Mouse (Mus musculus) c-Kit-positive CD71-negative TER-119-negative erythroid progenitor cells, embryonic 14.5 days (primary cell): ENCODE data around the gene Phyhd1.

Source experiments
- DNase-seq: peaks from one replicate; pipeline ENCODE4 v3.0.0-alpha.2; 2013; ENCODE audit warnings: low read depth

Gene Phyhd1

DNA sequence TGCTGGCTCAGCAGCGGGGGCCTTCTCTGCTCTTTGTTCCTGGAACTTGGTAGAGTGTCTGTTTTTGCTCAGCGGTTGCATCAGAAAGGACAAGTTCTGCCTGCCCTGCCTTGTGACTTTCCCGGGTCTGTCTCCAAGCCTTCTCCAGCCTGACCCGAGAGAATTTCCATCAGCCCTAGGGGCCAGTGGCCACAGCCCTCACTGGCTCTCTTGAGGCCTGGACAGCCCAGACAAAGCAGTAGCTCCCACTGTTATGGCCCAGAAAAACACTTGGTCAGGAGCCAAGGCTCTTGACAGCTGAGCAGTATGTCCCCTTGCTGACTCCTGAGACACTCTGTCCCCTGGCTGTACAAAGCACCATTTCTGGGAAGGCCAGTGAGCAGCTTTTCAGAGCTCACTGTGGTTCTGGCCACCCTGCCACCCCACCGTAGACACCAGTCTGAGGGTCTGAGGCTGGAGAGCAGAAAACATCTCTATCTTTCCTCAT is at the start of gene Phyhd1:
Gene Phyhd1, plus strand, starts transcription at position 437 of the 487 bp plus-strand sequence.
- no peak for DNase-seq

DNA sequence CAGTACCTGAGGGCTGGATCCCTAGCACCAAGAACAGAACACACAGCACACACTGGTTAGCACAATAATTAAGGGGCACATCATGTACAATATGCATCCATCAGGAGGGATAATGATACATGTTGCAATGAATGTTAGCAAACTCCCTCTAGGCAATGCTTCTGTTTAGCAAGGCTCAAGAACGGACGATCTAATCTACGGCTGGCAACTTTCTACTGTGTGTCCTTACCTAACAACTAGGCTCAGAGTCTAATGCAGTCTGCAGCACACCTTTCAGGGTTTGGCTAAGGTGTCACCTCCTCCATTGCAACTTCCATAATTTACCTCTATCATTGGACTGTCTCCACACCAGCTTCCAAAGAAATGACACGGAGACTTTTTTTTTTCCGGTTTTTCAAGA is 49.7 kb upstream of the Phyhd1 start:
- DNase-seq = no peak

DNA sequence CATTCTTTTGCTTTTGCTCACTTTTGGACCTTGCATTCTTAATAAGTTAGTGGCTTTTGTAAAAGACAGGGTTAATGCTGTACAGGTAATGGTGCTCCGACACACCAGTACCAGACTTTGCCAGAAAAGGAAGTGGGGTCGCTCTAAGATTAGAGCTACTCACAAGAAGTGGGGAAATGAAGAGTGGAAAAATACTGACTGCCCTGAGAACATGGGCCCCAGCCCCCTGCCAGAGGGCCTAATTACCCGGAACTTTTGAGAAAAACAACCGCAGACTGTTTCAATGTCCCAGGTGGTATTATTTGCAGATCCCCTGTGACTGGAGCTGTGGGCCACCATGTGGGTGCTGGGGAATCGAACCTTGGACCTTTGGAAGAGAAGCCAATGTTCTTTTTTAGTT is 30.4 kb upstream of the Phyhd1 start:
- no peak for DNase-seq

DNA sequence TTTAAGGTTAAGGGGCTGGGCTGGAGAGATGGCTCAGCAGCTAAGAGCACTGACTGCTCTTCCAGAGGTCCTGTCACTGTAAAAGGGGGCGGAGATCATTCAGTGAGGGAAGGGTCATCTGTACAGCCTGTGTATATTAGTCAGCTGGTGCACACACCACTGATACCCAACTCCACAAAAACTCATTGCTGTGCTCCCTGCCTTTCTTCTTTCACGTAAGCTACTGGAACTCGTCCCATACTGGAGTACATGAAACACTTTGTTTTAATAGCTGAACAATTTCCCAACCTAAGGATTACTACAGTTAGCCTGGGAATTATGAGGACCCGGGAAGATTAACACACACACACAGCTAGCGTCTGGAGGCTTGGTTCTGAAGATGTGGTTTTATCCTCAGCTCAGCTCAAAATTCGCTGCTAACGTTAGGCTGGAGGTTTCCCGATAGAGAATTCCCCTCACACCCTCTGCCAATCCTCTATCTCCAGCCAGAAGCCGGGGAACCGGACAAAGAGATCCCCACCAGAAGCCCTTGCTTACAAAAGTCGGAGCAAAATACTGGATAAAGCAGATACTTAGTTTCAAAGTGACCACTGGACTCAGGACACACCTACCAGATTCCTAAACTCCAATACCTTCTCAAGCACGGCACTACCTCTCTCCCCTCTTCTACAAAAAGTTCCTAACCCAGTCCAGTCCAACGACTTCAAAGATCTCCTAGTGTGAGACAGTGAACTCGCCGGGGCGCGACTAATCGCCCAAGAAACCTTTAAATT is 29.4 kb upstream of the Phyhd1 start:
- no peak for DNase-seq

DNA sequence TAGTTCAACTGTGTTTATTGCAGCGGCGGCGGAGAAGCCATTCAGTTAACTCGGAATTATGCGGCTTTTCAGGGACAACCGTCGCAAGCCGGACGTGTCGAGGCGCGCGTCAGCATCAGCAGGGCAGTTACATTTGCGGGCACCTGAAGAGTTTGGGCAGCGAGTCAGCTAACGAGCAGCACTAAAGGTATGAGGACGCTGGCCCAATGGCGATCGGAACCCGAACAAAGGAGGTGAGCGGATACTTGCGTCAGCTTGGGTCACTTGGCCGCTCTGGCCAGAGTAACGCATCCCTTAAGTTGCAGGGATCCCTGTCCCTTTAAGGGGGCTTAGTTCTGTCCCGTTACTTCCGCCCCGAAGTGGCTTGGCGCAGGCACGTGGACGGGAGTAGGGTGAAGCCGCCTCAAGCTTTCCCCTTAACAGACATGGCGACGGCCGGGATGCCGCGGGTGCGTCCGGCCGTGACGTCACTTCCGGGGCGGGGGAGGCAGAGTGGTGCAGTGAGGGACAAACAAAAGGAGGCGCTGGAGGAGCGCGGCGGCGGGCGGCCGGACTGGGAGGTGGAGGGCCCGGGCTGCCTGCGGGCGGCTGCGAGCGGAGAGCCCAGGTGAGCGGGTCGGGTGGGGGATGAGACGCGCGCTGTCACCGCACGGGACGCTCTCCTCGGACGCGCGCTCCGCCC is 28.7 kb upstream of the Phyhd1 start, which contains the start of gene Lrrc8a:
Gene Lrrc8a, plus strand, starts transcription at position 517 of the 682 bp plus-strand sequence.
- DNase-seq = peak; percentile 98

DNA sequence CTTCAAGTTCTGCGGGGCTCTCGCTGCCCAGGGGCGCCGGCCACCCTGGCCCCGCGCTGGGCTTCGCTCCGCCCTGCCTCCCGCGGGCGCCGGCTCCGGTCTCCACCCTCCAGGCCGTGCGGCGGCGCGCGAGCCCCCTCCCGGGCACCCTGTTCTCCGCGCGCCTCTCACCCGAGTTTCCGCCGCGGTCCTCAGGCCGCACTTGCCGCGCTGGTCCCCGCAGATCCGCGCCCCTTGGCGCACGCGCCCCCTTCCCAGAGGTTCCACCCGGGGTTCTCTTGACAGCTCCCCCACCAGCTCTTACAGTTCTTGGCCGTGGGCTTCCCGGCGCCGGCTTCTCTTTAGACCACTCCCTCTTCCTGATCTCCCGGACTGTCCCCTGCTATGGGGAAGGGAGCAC is 28.1 kb upstream of the Phyhd1 start:
- DNase-seq = no peak

DNA sequence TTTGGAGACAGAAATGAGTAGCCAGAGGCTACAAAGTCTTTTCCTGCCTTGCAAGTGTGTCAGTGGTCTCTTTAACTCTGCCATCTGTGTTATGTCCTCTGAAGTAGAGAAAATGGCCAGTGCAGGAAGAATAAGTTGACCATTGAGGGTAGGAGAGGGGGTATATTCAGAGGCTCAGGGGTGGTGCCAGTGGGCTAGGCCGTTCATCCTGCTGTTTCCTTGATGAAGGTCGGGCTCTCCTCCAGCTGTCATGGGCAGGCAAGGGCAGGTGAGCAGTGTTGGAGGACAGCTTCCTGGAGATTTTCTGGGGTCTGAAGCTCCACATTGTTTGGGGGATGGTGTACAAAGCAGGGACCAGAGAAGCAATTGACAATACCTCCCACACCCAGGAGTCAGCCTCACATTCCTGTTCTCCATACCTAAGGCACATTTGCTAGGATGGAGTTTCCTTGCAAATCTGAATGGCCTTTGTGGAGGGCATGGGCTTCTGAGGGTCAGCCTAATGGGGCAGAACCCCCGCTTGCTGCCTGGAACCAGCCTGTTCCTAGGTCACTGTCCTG is 27.0 kb upstream of the Phyhd1 start:
- no peak for DNase-seq

DNA sequence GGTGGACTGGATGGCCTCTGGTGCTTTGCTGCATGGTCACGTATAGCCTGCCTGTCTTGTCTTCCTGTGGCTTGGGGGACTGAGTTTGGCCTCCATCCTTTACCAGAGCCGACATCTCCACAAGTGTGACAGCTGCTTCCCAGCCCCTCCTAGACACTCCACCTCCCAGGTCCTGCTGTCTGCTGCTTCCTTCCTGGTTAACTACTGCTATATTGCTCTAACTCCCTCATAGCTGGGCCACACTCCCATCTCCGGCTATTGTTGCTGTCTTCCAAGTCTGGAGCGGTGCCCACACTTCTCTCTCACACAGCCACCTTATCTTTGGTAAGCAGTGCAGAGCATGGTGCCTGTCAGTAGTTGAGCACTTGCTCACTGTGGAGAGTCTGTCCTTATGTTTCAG is 26.2 kb upstream of the Phyhd1 start:
- DNase-seq = no peak

DNA sequence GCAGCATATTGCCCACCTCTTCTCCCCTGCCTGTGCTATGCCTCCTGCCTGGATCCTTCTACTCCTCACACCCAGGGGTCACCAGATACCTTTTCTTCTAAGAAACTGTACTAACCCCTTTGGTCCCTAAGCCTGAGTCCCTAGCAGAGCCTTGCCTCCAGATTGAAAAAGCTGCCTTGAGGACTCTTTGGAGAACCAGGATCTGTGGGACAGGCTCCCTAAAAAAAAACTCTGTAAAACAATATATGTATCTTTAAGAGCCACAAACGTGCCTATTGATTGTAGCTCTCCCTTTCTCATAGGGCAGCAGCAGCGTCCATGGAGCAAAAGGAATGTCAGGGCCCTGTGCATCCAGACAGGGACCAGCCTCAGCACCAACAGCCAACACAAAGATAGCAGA is 25.7 kb upstream of the Phyhd1 start, which contains the start of gene Gm28035:
Gene Gm28035, plus strand, starts transcription at position 301 of the 400 bp plus-strand sequence.
- DNase-seq = no peak

DNA sequence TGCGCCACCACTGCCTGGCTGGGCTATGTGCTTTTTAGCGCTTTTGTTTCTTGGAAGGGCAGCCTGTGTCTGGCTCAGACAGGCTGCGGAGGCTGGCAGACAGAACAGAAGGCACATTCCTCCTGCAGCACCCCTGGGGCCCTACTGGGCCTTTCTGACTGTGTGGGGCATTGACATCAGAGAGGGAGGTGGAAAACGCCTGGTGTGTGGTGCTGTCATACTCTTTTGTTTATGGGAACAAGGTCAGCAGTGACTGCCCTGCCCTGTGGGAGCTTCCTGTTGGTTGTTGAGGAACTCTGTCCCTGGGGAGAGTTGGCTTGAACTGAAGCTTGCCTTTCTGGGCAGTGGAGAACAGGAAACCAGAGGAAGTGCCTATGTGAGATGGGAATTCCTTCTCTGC is 23.5 kb upstream of the Phyhd1 start:
- no peak for DNase-seq

DNA sequence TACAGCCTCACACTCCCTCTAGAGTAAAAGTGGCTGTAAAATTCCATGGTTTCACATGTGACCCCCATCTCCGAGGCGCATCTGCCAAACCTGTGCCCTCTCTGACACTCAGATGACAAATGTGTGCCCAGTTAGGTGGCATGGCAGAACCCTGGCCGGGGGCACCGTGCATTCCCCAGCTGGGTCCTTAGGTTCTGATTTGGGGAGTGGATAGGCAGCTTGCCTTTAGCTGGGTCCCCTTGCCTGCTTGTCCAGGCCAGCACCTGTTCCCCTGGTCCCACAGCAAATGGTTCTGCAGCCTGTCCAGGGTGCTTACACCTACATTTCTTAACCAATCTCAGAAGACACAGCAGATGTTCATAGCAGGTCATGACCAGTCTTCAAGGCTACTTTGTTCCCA is 22.6 kb upstream of the Phyhd1 start:
- DNase-seq = no peak

DNA sequence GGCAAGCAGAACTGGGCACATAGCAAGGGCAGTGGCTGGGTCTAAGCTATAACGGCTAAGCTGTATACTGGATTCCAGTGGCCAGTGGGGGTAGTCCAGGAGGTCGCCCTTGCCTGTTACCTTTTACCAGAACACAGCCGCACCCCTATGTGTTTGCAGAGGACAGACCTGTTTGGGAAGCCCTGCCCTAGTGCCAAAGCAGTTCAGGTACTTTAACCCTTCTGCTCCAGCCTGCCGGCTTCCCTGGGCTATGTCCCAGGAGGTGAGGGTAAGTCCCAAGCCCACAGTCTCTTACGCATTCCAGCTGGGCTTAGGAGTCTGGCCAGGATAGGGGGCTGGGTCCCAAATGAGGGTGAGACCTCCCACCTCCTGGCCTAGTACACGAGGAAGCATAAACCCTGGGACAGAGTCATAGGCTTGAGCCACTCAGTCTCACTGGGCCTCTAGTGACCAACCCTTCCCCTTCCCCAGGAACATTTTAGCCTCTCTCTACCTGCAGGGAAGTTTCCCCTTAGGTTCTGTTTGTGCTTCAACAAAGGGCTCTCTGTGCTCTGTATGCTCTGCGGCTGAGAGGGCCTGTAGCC is 21.3 kb upstream of the Phyhd1 start:
- no peak for DNase-seq

DNA sequence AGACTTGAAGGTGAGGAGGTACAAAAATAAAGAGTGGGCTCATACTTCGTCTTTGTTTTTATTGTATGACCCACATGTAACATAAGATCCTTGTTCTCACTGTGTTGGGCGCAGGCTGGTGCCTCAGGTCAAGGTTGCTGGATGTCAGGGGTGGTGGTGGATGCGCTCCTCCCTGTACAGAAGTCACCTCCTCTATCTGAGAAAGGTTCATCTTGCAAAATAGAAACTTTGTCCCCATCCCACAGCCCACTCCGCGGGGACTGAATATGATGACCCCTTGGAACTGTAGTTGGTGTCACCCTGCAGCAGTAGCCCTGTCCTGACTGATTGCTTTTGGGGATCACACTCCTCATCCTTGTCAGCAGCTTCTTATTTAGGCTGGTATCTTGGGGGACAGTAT is 19.0 kb upstream of the Phyhd1 start:
- no peak for DNase-seq

DNA sequence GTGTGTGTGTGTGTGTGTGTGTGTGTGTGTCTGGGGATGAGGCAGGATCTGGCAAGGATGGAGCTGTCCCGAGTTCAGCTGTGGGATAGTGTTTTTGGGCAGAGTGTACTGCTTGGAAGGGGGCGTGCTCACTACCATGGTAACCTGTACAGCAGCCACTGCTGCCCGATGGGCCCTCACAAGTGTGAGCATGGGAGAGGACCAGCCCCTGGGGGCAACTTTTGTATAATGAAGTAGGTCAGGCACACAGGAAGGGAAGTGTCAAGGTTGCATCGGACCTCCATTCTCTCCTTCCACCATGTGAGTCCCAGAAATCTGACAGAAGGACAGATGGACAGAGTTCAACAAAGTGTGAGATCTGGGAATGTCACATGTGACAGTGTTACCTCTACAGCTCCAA is 18.3 kb upstream of the Phyhd1 start:
- DNase-seq = no peak

DNA sequence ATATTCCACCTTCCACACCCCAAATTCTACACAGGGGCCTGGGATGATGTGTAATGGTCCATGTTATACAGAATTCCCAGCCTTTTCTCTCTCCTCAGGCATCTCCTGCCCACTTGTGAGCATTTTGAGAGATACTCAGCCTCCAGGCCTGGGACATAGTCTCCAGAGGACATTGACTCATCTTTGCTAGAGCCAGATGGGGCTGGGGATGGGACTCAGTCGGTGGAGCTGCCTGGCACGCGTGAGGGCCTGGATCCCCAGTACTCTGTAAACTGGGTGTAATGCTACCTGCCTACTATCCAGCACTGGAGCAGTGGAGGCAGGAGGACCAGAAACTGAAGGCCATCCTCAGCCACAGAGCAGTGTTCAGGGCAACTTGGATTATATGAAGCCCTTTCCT is 16.8 kb upstream of the Phyhd1 start:
- no peak for DNase-seq

DNA sequence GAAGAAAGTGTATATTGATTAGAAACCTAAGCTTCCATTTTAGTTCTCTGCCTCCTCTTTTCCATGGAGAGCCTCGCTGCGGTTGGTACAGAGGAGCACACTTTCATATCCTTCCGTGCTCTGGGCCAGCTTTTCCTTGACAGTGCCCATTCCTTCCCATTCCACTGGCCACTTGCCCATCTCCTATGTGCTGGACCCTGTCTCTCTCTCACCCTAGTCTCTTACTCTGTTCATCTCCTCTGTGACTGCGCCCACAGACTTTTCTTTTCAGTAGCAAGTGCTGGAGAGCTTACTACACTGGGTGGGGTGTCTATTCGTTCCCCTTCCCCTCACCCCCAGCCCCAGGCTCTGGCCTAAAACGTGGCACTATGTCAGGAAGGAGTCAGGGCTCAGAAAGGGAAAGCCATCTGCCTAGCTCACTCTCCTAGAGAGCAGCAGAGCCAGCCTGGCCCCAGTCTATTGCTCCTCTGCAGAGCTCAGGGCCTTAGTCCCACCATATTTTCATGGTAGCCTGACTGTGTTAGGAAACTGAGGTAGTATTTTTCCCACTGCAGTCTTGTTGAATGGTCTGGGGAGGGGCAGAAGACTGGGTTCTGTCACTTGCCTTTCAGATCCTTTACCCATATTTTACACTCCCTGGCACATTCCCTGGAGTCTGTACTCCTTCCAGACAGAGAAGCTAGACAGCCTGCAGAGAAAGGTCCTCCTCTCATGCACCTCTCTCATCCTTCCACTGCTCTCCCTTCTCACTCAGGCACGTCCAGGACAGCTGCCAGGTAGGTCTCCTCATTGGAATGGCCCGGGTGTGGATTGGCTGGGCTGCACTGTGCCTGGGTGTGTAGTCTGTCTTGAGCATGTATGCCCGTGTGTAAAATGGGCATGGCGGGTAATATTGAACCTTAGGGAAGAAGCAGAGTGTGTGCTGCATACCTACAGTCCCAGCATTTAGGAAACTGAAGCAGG is 15.6 kb upstream of the Phyhd1 start:
- no peak for DNase-seq

DNA sequence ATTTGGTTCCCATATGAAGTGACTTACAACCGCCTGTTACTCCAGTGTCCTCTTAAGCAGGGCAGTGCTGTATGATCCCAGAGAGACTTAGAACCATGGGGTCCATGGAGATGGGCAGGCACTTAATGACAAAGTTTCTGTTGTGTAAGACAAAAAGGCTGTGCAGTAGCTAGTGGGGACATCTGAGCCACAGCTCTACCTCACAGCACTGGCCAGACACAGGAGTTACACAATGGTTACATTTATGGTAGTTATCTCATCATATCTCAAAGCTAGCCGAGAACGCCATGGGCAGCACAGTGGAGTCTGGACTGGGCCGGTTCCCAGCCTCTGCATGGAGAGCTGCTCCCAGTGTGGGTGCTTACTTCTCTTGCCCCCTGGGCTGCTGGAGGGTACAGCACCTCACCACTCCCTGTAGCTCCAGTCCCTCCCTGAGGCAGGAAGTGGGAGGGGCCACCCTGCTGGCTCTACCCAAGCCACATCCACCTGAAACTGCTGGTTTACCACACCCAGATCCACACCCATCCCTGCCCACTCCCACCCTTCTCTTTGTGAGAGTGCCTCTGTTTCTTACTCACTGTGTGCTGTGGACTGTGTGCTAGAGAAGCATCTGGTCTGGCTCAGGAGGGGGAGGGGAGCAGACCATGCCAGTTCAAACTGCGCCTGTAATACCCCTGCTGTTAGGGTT is 14.4 kb upstream of the Phyhd1 start:
- DNase-seq = peak; percentile 62

DNA sequence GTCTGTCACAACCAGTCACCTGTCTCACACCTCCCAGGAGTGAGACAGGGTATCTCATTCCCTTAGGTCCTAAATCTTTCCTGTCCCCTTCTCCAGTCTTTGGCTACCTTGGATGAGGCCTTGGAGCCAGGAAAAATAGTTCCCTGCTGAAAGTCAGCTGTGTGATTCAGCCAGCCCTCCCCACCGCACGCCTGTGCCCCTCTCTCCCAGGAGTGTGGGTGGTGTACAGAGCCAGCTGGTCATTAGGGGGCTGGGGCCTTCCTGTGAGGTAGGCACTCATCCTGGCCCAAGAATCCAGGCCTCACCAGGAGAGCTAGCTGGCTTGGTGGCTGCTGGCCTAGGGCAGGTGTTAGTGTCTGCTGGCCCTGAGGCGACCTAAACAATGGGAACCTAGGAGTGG is 13.5 kb upstream of the Phyhd1 start:
- DNase-seq = no peak

DNA sequence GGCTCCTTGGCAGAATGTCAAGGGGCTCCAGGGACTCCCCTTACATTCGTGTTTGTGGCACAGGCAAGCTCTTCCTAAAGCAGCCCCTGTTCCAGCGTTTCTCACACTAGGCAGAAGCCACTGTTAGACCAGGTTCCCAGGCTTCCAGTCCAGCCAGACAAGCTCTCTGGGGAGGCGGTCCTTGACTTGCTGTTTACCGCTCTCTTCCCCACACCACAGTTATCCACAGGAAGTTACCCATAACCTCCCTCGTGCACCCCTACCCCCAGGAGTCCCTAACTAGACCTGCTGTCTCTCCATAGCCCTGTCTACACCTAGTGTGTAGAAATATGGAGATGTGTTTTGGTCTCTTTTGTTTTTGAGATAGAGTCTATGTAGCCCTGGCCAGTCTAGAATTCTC is 12.2 kb upstream of the Phyhd1 start:
- no peak for DNase-seq

DNA sequence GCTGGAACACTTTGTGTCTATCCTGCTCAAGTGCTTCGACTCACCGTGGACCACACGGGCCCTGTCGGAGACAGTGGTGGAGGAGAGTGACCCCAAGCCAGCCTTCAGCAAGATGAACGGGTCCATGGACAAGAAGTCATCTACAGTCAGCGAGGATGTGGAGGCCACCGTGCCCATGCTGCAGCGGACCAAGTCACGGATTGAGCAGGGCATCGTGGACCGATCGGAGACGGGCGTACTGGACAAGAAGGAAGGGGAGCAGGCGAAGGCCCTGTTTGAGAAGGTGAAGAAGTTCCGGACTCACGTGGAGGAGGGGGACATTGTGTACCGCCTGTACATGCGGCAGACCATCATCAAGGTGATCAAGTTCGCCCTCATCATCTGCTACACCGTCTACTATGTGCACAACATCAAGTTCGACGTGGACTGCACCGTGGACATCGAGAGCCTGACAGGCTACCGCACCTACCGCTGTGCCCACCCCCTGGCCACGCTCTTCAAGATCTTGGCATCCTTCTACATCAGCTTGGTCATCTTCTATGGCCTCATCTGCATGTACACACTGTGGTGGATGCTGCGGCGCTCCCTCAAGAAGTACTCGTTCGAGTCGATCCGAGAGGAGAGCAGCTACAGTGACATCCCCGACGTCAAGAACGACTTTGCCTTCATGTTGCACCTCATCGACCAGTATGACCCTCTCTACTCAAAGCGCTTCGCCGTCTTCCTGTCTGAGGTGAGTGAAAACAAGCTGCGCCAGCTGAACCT is 10.2 kb upstream of the Phyhd1 start:
- DNase-seq = no peak
